Mouse (Mus musculus): ENCODE results near the gene Cited4. TPM values are rescaled to one million over a fixed set of nuclear protein-coding genes. Genes with fewer than 3 reads are reported as not detected.

Gene Cited4
- polyA plus RNA-seq, 1 experiment: 87.0 TPM

GRCm38 (mm10) chr4:120675640-120676039 lies 9.3 kb downstream of the Cited4 start:
- DNase-seq (ENCODE audit: low read depth): no peak

GRCm38 (mm10) chr4:120680953-120681352 lies 14.6 kb downstream of the Cited4 start:
- no peak for DNase-seq (ENCODE audit: low read depth)

- DNase-seq (ENCODE audit: low read depth): no peak
Observed at GRCm38 (mm10) chr4:120682168-120682567, 15.8 kb downstream of the Cited4 start.

GRCm38 (mm10) chr4:120683278-120683997 lies 17.1 kb downstream of the Cited4 start:
- no peak for DNase-seq (ENCODE audit: low read depth)

GRCm38 (mm10) chr4:120687282-120687681 lies 20.9 kb downstream of the Cited4 start:
- no peak for DNase-seq (ENCODE audit: low read depth)

- DNase-seq (ENCODE audit: low read depth): no peak
Observed at GRCm38 (mm10) chr4:120689317-120689716, 22.9 kb downstream of the Cited4 start.

- no peak for DNase-seq (ENCODE audit: low read depth)
Observed at GRCm38 (mm10) chr4:120692717-120693116, 26.3 kb downstream of the Cited4 start.

GRCm38 (mm10) chr4:120697353-120697752 lies 31.0 kb downstream of the Cited4 start:
- no peak for DNase-seq (ENCODE audit: low read depth)

- DNase-seq (ENCODE audit: low read depth): no peak
Observed at GRCm38 (mm10) chr4:120697799-120698484, 31.6 kb downstream of the Cited4 start.

- no peak for DNase-seq (ENCODE audit: low read depth)
Observed at GRCm38 (mm10) chr4:120701180-120701579, 34.8 kb downstream of the Cited4 start.

- no peak for DNase-seq (ENCODE audit: low read depth)
Observed at GRCm38 (mm10) chr4:120702056-120702455, 35.7 kb downstream of the Cited4 start.

- DNase-seq (ENCODE audit: low read depth): no peak
Observed at GRCm38 (mm10) chr4:120702511-120702910, 36.1 kb downstream of the Cited4 start.

GRCm38 (mm10) chr4:120712236-120712635 lies 45.9 kb downstream of the Cited4 start:
- no peak for DNase-seq (ENCODE audit: low read depth)

- DNase-seq (ENCODE audit: low read depth): no peak
Observed at GRCm38 (mm10) chr4:120713021-120713420, 46.6 kb downstream of the Cited4 start.

GRCm38 (mm10) chr4:120713856-120714497 lies 47.6 kb downstream of the Cited4 start:
- no peak for DNase-seq (ENCODE audit: low read depth)

- DNase-seq (ENCODE audit: low read depth): no peak
Observed at GRCm38 (mm10) chr4:120716141-120716571, 49.8 kb downstream of the Cited4 start.

- DNase-seq (ENCODE audit: low read depth): no peak
Observed at GRCm38 (mm10) chr4:120716765-120717164, 50.4 kb downstream of the Cited4 start.

Other genes with a start within 250 kb of the Cited4 start
- 3.8 and 3.9 TPM in 2 replicates for gene Slfnl1, start 134.3 kb upstream of the Cited4 start, polyA plus RNA-seq (2012; rRNA removed)
- 10.8 and 11.2 TPM in 2 replicates for gene Ctps, start 96.3 kb upstream of the Cited4 start, polyA plus RNA-seq (2012; rRNA removed)
- 10.4 and 12.4 TPM in 2 replicates for gene Gm8439, start 77.8 kb upstream of the Cited4 start, polyA plus RNA-seq (2012; rRNA removed)
- gene Kcnq4, start 82.0 kb downstream of the Cited4 start, polyA plus RNA-seq (2012; rRNA removed): 12.2 TPM in 2 replicates
- 120 and 148 TPM in 2 replicates for gene Nfyc, start 165.0 kb downstream of the Cited4 start, polyA plus RNA-seq (2012; rRNA removed)
- 0.11 and 0.19 TPM in 2 replicates for gene Rims3, start 188.2 kb downstream of the Cited4 start, polyA plus RNA-seq (2012; rRNA removed)